Mouse (Mus musculus): ENCODE measurements around the gene Smim4. TPM values are rescaled to one million over a fixed set of nuclear protein-coding genes. Genes with fewer than 3 reads are reported as not detected.

Gene Smim4
- polyA plus RNA-seq, 1 experiment, result 61.7 TPM

DNA sequence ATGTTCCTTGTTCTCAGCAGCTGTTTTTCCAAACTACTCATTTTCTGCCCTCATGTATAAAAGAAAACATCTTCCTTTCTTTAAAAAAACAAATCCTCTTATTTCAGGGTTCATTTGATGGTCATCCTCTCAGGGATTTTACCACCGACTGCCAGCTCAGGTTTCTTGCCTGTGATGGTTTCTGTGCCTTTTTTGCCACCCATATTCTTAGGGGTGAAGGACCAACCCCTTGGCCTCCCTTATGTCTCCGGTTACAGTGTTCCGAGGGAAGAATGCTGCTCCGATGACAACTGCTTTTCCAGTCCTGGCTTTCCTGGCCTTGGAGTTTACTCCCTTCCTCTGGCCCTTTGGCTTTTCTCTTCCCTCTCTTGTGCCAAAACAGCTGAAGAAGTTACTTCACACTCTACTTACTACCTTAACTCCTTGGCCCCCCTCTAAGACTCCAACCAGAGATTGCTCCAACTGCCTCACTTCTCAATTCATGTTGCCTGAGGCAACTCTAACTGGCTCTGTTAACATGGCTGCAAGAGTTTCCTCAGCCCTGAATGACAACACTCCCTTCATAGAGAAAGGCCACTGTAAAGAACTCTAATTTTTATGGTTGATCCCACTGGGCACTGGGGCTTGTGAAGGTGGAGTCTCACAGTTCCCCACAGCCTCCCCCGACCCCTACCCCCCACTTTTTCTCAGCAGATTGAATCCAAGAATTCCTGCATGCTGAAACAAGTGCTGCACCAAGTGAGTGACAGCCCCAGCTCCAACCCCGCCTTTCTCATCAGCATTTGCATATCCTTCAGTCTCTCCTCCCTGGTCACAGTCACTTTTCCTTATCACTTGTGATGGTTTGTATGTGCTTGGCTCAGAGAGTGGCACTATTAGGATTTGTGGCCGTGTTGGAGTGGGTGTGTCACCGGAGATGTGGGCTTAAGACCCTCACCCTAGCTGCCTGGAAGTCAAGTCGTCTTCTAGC is 3.4 kb downstream of the Smim4 start:
- DNase-seq (ENCODE audit: low read depth), result no peak

DNA sequence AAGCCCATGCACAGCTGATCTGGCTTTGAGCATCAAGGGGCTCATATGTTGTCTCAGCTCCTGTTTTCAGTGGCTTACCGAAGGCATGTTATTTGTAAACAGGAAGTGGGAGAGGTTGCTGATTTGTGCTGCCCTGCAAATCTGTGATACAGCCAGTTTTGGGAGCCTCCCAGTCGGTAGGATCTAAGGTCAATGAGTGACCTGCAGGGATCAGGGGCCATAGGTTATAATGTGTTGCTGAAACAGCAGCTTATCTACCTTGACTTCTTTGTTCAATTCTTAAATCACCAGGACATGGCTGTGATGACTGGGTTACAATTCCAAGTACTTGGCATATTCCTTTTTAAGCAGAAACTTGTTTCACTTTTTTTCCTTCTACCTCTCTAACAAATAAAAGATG is 13.2 kb downstream of the Smim4 start:
- no peak for DNase-seq (ENCODE audit: low read depth)

DNA sequence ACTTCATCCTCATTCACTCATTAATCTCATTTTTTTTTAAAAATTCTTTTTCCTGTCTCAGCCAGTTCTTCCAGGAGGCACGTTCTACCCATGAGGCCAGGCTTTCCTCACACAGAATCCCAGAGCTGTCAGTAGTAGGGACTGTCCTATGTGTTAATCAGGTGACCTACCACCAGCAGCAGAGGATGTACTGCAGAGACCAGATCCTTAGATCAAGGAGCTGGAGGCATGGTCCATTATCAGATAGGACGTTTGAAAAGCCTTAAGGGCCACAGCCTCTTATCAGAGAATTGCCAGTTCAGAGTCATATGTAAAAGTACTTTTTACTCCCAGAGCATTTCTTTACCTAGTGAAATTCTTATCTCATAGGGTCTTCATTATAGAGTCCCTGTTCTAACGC is 14.7 kb downstream of the Smim4 start:
- DNase-seq (ENCODE audit: low read depth), result no peak

DNA sequence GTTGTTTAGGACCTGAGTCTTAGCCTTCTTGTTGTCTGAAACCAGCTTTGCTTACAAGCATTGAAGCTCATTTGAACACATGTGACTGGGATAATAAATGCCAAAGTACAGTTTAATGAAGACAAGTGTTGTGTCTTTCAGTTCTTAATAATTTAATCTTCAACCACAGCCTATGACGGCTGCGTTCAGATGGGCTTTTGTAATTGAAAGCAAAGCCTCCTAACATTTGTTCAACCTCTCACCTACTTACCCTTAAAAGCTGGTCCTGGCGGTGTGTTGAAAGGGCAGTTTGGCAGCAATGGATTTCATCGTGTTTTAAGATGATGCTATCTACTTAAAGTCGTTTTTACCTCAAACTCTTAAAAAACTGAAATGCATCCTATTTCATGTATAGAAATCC is 16.6 kb downstream of the Smim4 start:
- no peak for DNase-seq (ENCODE audit: low read depth)

DNA sequence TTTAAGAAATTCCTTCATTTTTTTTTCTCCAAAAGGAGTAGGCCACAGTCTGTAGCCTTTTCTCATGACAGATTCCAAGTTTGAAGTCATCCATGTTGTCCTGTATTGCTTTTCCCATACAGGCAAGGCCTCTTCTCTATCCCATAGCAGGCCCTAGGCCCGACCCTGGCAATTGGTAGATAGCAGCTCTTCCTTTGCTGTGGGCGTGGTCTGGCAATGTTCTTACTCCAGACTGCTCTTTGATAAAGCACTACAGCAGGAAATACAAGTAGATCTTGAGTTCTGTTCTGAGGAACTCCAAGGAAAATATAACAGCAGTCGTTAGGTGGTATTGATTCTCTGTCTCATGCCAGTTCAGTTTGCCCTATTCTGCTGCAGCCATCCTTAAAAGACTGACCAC is 18.1 kb downstream of the Smim4 start:
- no peak for DNase-seq (ENCODE audit: low read depth)

DNA sequence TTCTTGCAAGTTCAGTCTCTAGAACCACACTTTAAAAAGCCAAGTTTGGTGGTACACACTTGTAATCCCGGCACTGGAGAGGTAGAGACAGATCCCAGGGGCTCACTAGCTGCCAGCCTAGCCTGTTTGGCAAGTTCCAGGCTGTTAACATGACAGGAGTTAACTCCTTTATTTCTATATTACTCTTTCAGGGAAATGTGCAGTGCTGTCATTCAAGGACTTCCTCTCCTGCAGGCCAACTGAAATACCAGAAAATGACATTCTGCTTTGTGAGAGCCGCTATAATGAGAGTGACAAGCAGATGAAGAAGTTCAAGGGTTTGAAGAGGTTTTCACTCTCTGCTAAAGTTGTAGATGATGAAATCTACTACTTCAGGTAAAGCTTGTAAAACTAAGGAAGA is 23.6 kb downstream of the Smim4 start:
- DNase-seq (ENCODE audit: low read depth), result no peak

DNA sequence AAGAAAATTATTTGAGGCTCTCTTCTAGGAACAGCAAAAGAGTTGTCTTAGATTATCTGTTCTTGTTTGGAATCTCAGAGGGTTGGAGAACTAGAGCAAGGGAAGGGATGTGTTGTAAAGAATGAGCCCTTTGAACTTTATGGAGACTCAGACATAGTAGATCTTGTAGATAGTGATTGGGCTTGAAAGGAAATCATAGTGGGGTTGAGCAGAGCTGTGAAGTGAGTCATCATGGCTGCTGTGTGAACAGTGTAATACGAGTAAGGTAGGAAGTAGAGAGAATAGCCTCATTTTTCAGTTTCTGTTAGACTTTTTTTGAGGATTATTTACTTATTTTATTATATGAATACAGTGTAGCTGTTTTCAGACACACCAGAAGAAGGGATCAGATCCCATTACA is 38.8 kb downstream of the Smim4 start:
- DNase-seq (ENCODE audit: low read depth), result no peak

DNA sequence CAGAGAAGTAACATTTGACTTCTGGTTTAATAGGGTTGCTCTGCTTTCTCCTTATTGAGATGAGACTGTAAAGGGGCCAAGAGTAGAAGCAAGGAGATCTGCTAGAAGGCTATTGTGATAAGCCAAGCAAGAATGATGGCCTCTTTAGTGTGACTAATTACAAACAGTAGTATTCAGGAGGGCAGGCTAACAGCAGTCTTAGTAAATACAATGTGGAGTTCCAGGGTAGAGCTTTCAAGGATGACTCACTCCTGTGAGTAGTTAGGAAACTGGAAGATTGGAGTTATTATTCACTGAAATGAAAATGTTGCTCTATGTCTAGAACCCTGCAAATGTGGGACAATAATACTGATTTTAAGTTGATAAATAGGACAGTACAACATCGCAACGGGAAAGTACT is 40.2 kb downstream of the Smim4 start:
- DNase-seq (ENCODE audit: low read depth), result no peak

DNA sequence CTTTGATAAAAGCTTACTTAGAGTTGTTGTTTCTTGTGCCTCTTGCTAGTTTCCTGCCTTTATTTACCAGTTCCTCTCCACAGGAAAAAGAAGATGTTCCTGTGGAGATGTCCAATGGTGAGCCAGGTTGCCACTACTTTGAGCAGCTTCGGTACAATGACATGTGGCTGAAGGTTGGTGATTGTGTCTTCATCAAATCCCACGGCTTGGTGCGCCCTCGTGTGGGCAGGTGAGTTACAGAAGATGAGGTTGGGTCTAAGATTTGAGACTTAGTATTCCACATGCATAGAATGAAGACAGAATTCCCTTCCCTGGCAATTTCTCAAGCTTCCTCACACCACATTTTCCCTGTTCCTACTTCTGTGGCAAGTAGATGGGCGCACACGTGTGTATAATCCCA is 41.3 kb downstream of the Smim4 start:
- no peak for DNase-seq (ENCODE audit: low read depth)

DNA sequence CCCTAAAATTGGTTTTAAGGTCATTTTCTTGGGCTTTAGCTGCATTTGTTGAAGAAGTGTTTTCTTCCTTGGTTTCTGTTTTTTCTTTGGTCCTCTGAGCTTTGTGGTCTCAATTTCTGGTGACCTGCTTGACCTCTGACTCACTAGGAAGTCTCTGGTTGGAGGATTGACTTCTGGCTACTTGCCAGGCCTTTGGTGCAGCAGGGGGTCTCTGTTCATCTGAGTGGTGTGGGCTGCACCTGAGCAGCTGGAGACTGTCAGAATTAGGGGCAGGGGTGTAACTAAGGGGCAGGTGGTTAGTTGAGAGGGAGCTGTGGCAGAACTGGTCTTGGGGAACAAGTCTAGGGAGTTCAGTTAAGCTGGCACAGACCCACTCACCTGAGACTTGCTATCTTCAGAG is 47.6 kb downstream of the Smim4 start:
- no peak for DNase-seq (ENCODE audit: low read depth)

DNA sequence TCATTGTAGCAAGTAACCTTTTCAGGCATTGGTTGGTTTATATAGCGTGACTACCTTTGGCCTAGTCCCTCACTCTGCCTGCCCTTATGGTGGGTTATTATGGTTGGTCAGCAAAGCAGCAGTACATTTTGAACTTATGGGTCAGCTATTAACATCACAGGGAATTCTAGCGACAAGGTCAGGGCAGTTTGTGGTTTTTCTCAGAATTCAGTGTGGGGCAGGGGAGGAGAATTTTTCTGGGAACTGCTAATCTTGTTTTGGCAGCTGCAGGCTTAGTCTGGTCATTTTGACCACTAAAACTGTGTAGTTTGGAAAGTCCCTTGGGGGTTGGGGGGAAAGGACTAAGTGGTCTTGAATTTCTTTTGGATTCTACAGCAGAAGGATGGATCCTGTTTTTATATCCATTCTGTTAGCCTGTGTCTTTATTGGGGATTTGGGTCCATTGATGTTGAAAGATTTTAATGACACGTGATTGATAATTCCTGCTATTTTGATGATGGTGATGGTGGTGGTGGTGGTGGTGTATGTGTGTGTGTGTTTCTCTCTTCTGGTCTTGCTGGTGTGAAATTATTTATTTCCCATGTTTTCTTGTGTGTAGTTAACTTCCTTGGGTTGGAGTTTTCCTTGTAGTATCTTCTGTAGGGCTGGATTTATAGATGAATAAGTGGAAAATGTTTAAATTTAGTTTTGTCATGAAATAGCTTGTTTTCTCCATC is 49.3 kb downstream of the Smim4 start:
- no peak for DNase-seq (ENCODE audit: low read depth)

DNA sequence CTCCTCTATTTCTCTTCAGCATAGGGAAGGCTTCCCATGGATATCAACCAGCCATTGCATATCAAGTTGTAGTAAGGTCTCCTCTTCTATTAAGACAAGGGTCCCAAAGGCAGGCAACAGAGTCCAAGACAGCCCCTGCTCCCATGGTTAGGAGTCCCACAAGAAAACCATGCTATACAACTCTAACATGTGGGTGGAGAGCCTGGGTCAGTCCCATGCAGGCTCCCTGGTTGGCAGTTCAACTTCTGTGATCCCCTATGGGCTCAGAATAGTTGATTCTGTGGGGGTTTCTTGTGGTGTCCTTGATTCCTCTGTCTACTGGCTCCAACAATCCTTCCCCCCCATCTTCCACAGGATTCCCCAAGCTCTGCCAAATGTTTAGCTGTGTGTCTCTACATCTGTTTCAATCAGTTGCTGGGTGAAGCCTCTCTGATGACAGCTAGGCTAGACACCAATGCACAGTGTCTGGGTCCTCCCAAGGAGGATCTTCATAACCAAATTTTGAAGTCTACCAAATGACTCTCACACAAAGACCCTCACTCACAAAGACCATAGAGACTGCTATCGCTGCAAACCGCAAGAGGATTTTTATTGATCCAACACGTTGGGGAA is 50.1 kb downstream of the Smim4 start:
- no peak for DNase-seq (ENCODE audit: low read depth)

DNA sequence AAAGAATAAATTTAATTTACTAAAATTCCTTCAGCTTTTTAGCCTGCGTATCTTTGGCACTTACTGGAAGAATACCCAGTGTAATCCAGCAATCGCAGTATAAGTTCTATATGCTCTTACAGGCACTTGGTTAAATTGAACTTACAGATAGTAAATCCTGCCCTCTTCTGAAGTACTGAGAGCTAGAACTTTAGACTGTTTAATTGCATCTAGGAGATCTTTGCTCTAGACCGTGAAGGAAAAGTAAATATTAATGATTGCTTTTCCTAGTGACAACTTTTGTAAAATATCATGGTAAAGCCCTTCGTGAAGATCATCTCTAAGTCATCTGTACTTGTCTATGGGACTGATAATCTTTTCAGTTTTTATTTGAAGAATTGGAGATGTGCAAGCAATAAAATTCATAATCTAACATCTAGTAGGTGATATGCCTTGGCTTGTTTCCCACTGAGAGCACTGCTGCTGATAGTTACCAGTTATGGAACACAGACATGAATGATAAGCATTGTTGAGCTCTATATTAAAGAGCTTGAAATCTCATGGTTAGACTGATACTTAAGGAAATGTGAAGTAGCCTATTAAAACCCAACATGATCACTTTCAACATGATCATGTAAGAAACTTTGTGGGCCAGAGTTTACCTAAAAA is 59.5 kb downstream of the Smim4 start:
- DNase-seq (ENCODE audit: low read depth), result no peak

DNA sequence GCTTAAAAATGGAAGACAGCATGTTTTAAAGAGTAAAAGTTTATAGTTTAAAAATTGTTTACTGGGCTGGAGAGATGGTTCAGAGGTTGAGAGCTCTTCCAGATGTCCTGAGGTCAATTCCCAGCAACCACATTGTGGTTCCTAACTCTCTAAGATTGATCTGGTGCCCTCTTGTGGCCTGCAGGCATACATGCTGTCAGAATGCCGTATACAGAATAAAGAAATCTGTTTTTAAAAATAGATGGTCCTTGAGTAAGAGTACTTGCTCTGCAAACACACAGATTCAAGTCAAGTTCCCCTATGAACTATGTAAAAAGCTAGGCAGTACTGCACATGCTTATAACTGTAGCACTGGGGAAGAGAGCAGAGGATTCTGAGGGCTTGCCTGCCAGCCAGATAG is 66.5 kb downstream of the Smim4 start:
- no peak for DNase-seq (ENCODE audit: low read depth)

DNA sequence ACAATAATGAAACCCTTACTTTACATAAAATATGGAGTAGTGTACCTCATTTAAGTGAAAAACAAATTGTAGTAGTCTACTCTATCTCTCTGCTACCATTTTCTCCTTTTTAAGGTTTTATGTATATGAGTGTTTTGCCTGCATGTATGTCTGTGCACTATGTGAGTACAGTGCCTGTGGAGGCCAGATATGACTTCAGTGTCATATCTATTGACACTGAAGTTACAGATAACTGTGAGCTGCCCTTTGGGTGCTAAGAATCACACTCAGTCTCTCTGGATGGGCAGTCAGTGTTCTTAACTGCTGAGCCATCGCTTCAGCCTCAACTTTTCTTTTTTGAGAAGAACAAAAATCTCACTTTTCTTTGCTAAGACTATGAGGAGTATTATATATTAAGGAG is 82.9 kb downstream of the Smim4 start:
- no peak for DNase-seq (ENCODE audit: low read depth)

DNA sequence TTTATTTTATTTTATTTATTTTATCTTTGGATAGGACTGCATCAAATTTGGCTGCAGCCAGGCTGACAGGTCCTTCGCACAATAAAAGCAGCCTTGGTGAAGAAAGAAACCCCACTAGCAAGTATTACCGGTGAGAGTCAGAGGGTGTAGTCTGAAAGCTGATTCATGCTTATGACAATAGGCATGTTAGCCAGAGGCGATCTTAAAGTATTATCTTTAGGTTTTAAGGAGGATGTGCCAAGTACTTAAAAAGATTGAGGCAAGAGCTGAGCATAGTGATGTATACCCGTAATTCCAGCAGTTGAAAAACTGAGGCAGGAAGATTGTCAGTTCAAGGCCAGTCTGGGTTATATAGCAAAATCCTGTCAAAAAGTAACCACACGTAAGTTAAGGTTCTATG is 83.5 kb downstream of the Smim4 start:
- DNase-seq (ENCODE audit: low read depth), result peak; percentile 44

Other genes starting within 250 kb of the Smim4 start
- gene Mustn1, start 249.8 kb downstream of the Smim4 start, polyA plus RNA-seq (2012; rRNA removed), result 21.5 and 24.9 TPM in 2 replicates
- gene Itih4, start 242.5 kb downstream of the Smim4 start, polyA plus RNA-seq (2012; rRNA removed), result 0.38 and 1.7 TPM in 2 replicates
- gene Itih3, start 205.2 kb downstream of the Smim4 start, polyA plus RNA-seq (2012; rRNA removed), result 1.2 and 1.4 TPM in 2 replicates
- 0.15 and 0.47 TPM in 2 replicates for gene Itih1, start 185.7 kb downstream of the Smim4 start, polyA plus RNA-seq (2012; rRNA removed)
- 6.3 and 9.6 TPM in 2 replicates for gene Nek4, start 177.6 kb downstream of the Smim4 start, polyA plus RNA-seq (2012; rRNA removed)
- 33.0 and 34.4 TPM in 2 replicates for gene Glt8d1, start 127.6 kb downstream of the Smim4 start, polyA plus RNA-seq (2012; rRNA removed)
- gene Spcs1, start 127.3 kb downstream of the Smim4 start, polyA plus RNA-seq (2012; rRNA removed), result 291 and 352 TPM in 2 replicates
- 12.2 and 16.9 TPM in 2 replicates for gene Pbrm1, start 109.8 kb downstream of the Smim4 start, polyA plus RNA-seq (2012; rRNA removed)
- 20.3 and 23.2 TPM in 2 replicates for gene Gnl3, start 109.8 kb downstream of the Smim4 start, polyA plus RNA-seq (2012; rRNA removed)
- gene Nt5dc2, start 2.1 kb upstream of the Smim4 start, polyA plus RNA-seq (2012; rRNA removed), result 58.8 and 67.0 TPM in 2 replicates
- 74.0 and 97.3 TPM in 2 replicates for gene Stab1, start 39.7 kb upstream of the Smim4 start, polyA plus RNA-seq (2012; rRNA removed)
- 0.25 and 1.0 TPM in 2 replicates for gene Tnnc1, start 79.4 kb upstream of the Smim4 start, polyA plus RNA-seq (2012; rRNA removed)
- gene Nisch, start 88.0 kb upstream of the Smim4 start, polyA plus RNA-seq (2012; rRNA removed), result 323 and 342 TPM in 2 replicates
- 11.8 and 13.5 TPM in 2 replicates for gene Sema3g, start 88.9 kb upstream of the Smim4 start, polyA plus RNA-seq (2012; rRNA removed)
- 9.9 and 13.5 TPM in 2 replicates for gene Phf7, start 122.4 kb upstream of the Smim4 start, polyA plus RNA-seq (2012; rRNA removed)
- gene Bap1, start 122.5 kb upstream of the Smim4 start, polyA plus RNA-seq (2012; rRNA removed), result 51.3 and 57.0 TPM in 2 replicates
- gene Dnah1, start 194.9 kb upstream of the Smim4 start, polyA plus RNA-seq (2012; rRNA removed), result 1.7 and 2.4 TPM in 2 replicates
- gene Capn7, start 207.7 kb upstream of the Smim4 start, polyA plus RNA-seq (2012; rRNA removed), result 20.7 and 21.6 TPM in 2 replicates

Measured in gonadal fat pad, adult 2 months (tissue).